Mouse (Mus musculus) spleen, adult 2 months (tissue): ENCODE measurements at regions not wholly inside any gene's neighbourhood (a gene's known extent, or its start where the extent isn't known, plus 50 kb on each side); places are given as distances from the start of the nearest gene placed in this dataset.

Experiments
- DNase-seq, 2 experiments: peaks; one replicate each; pipeline versions ENCODE4 v3.0.0 to v3.0.0-alpha.2; 2012 to 2021; ENCODE audit warnings: low spot score in 2 of 2, low read depth in 1 of 2
- H3K27ac ChIP-seq: fragments of 200-500 bp; 2 replicates; pipeline ENCODE4 v1.5.1; 2012; ENCODE audit warnings: low read length, inconsistent platforms; ENCODE audit not compliant: insufficient read depth
- H3K27me3 ChIP-seq: fragments of 200-500 bp; 2 replicates; pipeline ENCODE4 v1.6.1; 2012; ENCODE audit warnings: mild to moderate bottlenecking, moderate library complexity, low read length, inconsistent platforms; ENCODE audit not compliant: control insufficient read depth, insufficient read depth
- H3K36me3 ChIP-seq: fragments of 200-500 bp; 2 replicates; pipeline ENCODE4 v1.6.1; 2012; ENCODE audit warnings: mild to moderate bottlenecking, low read length, inconsistent platforms; ENCODE audit not compliant: control insufficient read depth, insufficient read depth
- H3K4me1 ChIP-seq: fragments of 200-500 bp; 2 replicates; pipeline ENCODE4 v1.6.1; 2011; ENCODE audit warnings: inconsistent platforms; ENCODE audit not compliant: control insufficient read depth, insufficient read depth, insufficient read length
- H3K4me3 ChIP-seq: fragments of 200-500 bp; 2 replicates; pipeline ENCODE4 v1.5.1; 2011; ENCODE audit warnings: mild to moderate bottlenecking, inconsistent platforms; ENCODE audit not compliant: insufficient read depth, insufficient read length; ENCODE audit errors: extremely low read depth
- CTCF ChIP-seq: fragments of 200-500 bp; IDR thresholded peaks from 2 replicates; pipeline ENCODE4 v1.5.1; 2011; ENCODE audit warnings: mild to moderate bottlenecking, inconsistent platforms; ENCODE audit not compliant: insufficient read depth, insufficient read length, insufficient replicate concordance; ENCODE audit errors: extremely low read depth
- POLR2A ChIP-seq: fragments of 200-500 bp; IDR thresholded peaks from 2 replicates; pipeline ENCODE4 v1.6.1; 2011; ENCODE audit warnings: low read depth, low read length, inconsistent platforms
- WGBS: fragments of 180-500 bp; shearing (Covaris S2); methylation state at CpG from one replicate; pipeline ENCODE4 v1.1.7; 2018; 5-methylcytosine and 5-hydroxymethylcytosine counted together

DNA sequence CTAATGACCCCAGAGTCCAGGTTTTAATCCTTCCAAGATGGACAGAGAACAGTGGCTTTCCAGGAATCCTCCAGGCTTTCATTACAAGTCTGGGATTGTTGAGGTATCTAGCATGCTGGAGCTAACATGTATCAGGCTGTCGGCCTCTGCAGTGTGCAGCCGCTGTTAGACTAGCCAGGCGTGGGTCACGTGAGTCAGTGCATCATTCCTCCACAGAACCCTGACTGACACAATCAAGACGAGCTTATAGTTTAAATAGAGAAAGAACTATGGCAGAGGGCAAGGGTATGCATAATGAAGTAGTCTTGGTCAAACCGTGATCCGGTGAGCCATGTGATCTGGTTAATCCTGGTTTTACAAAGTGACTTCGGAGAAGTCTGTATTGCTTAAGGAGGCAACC, 280.2 kb upstream of the Pfn2 start:
- Histone ChIP-seq H3K4me3 (no peak overlapping the region), H3K27ac (no peak overlapping the region), H3K4me1 (no peaks in the 10 kb centered on the region), H3K36me3 (no peaks in the 10 kb centered on the region), H3K27me3 (no peaks in the 10 kb centered on the region; the same call in 1 of the 2 replicates)
- DNase-seq = no peak
- 87% methylated on average over 8 of the region's 8 CpGs for WGBS
- TF ChIP-seq CTCF (no peak), POLR2A (no peak)

DNA sequence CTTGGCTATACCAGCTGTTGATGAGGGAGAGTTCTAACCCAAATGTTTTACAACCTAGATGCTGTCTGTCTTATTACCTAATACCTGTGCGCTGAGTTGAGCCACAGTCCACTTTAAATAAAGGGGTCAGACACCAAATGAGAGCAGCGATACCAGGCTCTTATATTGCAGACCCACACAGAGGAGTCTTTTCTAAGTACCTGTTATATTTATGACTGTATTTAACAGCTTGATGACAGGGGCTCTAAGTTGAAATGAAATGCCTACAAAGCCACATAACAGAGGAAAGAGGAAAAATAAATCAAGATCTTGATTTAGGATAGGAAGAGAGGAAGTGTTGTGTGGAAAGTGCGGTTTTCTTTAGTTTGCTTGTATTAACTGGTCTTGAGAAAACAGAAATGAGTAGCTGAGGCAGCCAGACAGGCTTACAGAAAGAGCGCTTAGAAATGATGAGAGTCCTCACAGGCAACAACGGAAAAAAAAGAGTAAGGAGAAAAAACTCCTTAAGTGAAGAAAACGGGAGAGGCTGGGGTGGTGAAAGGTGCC, 281.6 kb upstream of the Pfn2 start:
- Histone ChIP-seq H3K27ac (no peak overlapping the region), H3K4me1 (no peaks in the 10 kb centered on the region), H3K36me3 (no peaks in the 10 kb centered on the region), H3K4me3 (no peak overlapping the region), H3K27me3 (no peaks in the 10 kb centered on the region; the same call in 1 of the 2 replicates)
- 10% methylated on average over 6 of the region's 6 CpGs for WGBS
- no peak for DNase-seq
- no peak for TF ChIP-seq POLR2A
- TF ChIP-seq CTCF = no peak

DNA sequence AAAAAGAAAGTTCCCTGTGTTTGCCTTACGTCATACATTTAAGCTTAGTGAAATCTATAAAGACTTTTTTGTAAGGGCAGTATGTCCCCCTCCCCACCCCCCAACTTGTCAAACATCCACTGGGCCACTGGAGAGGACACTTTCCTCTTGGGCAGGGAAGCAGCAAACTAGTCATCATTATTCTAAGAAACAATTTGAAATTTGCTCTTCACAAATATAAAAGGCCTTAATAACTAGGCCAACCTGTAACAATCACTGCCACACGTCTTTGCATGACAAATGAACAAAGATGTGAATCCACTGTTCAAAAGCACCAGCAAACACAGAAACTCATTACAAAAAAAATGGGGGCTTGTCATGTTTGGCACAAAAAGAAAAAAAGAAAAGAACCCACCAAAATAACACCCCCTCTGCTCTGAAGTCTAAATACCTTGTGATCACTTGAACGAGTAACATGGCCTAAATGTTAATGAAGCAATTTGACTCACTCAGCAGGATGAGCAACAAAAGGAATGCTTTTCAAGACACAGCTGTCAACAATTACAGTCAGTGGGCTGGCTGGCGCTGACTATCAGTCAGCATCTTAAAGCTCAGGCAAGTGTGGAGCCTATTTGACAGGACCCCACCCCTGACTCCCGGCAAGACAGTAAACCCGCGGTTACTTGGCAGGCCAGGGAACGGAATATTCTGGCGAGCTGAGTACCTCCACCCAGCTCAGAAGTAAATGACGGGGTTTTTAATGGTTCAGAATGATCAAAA, 278.7 kb upstream of the Tsc22d2 start:
- WGBS = 63% methylated on average over 10 of the region's 10 CpGs
- DNase-seq = no peak
- TF ChIP-seq POLR2A (no peak), CTCF (no peak)
- Histone ChIP-seq H3K36me3 (no peaks in the 10 kb centered on the region), H3K4me3 (no peak overlapping the region), H3K4me1 (no peaks in the 10 kb centered on the region), H3K27ac (no peak overlapping the region), H3K27me3 (no peaks in the 10 kb centered on the region; the same call in 1 of the 2 replicates)

DNA sequence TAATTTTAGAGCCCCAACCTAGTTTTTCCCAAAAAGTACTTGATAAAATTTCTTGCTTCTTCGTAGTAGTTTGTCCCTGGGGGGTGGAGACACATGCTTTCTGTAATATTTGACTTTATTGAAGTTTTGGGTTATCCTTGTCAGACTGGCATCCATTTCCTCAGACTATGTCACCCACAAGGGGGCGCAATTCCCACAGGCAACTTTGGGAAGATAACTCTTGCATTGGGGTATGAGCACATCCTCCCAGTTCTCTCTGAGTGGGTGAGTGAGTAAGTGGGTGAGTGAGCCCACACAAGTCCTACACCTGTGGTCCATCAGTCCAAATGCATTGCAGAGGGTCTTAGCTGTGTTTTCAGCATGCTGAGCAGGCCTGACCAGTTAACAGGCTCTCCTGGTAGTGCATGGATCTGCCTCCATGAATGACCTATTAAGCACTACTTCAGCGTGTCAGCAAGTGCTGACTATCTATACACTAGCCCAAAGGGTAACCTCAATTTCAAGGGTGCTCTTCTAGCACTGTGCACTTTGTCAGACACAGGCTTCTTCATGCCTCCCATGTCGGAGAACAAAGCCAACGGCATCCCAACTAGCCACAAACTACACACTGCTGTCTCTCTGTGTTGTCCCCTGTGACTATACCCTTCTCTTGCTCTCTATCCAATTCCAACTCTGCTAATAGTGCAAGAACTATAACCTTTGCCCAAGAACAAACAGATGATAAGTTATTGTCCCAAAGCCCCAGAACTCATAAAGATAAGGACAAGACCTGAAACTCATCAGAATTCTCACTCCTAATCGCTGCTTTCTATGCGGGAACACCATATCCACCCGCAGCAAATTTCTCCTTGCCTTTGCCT, 275.6 kb upstream of the Tsc22d2 start:
- Histone ChIP-seq H3K4me3 (no peak overlapping the region), H3K27me3 (no peaks in the 10 kb centered on the region), H3K36me3 (no peaks in the 10 kb centered on the region), H3K4me1 (no peaks in the 10 kb centered on the region), H3K27ac (no peak overlapping the region)
- DNase-seq = peak in 1 of 2 experiments; percentile 10
- no peak for TF ChIP-seq POLR2A
- TF ChIP-seq CTCF = no peak
- 76% methylated on average over 8 of the region's 8 CpGs for WGBS

DNA sequence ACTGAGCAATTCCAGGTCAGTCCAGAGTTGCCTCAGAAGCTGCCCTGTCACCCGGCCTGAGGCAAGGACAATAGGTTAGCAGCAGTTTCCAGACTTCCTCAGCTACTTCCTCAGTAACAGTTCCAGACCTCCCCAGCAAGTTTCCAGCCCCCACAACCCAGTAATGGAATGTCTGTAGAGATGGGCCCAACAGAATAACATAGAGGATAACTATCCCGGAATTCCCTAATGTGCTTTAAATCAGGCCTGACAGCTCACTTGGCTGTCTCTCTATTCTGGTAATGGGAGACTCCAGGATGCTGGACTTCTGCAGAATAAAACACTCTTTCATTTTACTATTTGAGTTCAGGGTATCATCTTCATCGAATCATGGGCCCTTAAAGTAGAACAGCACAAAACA, 268.4 kb upstream of the Tsc22d2 start:
- H3K4me3 ChIP-seq = no peak overlapping the region

DNA sequence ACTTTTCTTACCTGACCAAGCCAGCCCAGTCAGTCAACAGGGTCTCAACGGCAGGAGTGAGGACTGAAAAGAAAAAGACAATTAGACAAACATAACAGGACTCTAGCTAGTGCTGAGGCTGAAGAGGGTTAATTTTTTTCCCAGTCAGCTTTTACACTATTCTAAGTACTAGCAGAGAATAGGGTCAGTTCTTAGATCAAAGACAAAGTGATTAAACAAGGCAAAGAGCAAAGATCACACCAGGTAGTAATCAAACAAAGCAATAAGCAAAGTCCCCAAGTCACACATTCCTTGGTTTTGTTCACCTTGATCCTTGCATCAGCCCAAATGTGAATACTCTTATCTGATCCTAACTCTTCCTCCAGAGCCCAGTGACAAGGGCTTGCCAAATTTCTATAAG, 267.8 kb upstream of the Tsc22d2 start:
- DNase-seq = no peak
- TF ChIP-seq CTCF (no peak), POLR2A (no peak)

More for the DNA sequence above, 268.4 kb upstream of the Tsc22d2 start:
- H3K27me3 ChIP-seq = no peaks in the 10 kb centered on the region
- 41% methylated on average over 3 of the region's 3 CpGs for whole genome bisulfite sequencing
- no peak for DNase-seq
- no peak for TF ChIP-seq POLR2A
- TF ChIP-seq CTCF = no peak
- no peaks in the 10 kb centered on the region for H3K4me1 ChIP-seq
- no peak overlapping the region for H3K27ac ChIP-seq
- H3K36me3 ChIP-seq = no peaks in the 10 kb centered on the region

DNA sequence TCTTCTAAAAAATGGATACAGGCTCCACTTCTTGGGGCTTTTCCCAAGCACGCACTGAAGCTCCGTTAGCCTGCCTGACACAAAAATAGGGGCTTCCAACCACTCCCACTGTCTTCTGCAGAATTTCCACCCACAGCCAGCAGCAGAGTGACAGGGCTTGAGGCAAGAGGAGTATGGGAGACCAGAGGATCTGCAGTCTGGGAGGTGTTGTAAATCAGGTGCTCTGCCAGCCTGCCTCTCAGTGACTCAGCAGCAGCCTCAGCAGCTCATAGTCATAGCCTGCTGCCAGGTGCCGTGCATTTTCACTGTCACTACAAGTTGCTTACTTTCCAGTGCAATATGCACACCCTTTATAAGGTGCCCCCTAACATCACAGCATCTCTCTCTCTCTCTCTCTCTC, 261.4 kb upstream of the Tsc22d2 start:
- no peak for DNase-seq
- H3K4me3 ChIP-seq = no peak overlapping the region

More for the DNA sequence above, 267.8 kb upstream of the Tsc22d2 start:
- H3K36me3 ChIP-seq = no peaks in the 10 kb centered on the region
- H3K4me3 ChIP-seq = no peak overlapping the region
- no peaks in the 10 kb centered on the region for H3K27me3 ChIP-seq
- WGBS = 51% methylated on average over 1 of the region's 1 CpGs
- no peaks in the 10 kb centered on the region for H3K4me1 ChIP-seq
- H3K27ac ChIP-seq = no peak overlapping the region

More for the DNA sequence above, 261.4 kb upstream of the Tsc22d2 start:
- WGBS = 60% methylated on average over 3 of the region's 3 CpGs
- Histone ChIP-seq H3K27me3 (no peaks in the 10 kb centered on the region), H3K4me1 (no peaks in the 10 kb centered on the region), H3K36me3 (no peaks in the 10 kb centered on the region), H3K27ac (no peak overlapping the region)
- no peak for TF ChIP-seq CTCF
- no peak for TF ChIP-seq POLR2A
